Mouse (Mus musculus) CD8-positive naive resting alpha-beta T cell, adult 2 months (primary cell): ENCODE measurements at regions not wholly inside any gene's neighbourhood (a gene's known extent, or its start where the extent isn't known, plus 50 kb on each side); places are given as distances from the start of the nearest gene placed in this dataset.

Experiments used
- DNase-seq, 2 experiments: peaks; one replicate each; pipeline ENCODE4 v3.0.0; 2022; ENCODE audit warnings: low read depth in 2 of 2, low spot score in 2 of 2

DNA sequence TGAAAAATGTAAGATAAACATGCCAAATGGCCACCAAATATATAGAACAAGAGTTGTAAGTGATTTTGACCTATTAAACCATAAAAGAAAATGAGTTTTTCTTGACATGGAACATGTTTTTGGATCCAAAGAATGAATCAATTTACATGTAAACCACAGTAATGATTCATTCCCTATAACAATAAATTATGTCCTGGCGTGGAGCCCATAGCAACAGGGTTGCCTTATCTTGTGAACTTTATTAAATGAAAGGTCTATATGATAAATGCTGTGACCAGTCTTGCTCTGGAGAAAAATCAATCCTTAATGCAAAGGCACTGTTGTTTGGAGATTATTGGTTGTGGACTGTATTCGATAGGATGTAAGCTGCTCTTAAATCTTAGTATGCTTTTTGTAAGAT is 538.0 kb upstream of the N6amt1 start:
- no peak for DNase-seq

DNA sequence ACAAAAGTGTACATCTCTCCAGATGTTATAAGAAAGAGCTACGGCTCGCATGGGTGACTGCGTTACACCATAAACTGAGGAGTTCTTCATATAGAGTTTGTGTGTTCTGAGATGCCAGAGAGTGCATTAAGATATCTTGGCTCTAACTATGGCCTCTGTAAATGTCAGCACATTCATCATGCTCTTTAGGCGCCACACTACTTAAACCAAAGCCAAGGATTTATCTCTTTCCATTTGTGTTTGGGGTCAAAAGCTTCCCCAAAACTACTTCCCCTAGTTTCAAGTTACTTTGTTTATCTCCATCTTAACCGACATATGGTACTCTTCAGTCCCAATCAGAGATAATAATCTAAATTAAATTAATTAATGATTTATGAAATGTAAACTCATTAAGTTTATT is 541.3 kb upstream of the N6amt1 start:
- DNase-seq = no peak

DNA sequence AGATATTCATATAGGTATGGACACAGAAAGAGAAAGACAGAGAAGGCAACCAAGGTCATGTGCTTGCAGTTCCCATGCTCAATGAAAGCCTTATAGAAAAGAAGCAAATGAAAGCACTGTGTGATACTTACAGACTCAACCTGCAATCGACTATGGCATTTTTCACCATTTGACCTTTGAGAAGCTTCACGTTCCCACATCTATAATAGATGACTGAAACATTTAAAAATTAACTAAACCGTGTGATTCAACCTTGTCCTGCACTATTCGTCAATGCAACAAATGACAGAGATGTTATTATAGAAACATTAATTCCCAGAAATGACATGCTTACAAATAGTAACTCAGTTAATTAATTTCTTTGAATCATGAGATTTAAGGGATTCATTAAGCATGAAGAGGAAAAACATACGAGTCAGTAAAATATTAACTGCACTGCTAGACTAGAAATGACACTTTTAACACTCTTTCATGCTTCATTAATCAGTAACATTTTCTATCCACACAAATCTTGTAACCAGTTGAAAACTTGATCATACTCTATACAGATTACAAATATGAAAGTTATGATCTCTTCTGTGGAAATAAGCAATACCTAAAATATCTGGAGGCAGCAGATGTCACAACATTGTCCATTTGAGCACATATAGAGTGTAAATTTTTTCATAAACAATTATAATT is 545.2 kb upstream of the N6amt1 start:
- DNase-seq = no peak

- DNase-seq = no peak
These were observed 547.6 kb upstream of the N6amt1 start for GRCm38 (mm10) chr16:86806374-86806773.

GRCm38 (mm10) chr16:86776086-86776485 is 577.9 kb upstream of the N6amt1 start:
- no peak for DNase-seq

DNA sequence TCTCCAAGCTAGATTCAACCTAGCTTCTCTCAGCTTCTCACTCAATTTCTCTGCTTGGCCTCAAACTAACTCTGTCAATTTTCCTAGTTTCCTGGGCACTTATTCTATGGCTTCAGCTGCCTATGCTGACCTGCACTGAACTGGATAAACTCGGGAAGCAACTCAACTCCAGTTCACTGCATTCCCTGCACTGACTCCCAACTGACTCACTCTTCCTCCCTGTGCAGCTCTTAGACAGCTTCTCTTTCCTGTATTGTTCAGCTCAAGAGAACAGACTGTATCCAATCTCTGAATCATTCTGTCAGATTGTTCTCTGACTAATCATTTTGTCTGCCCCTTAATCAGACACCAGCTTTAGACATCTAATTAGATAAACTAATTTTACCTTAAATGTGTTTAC is 581.4 kb upstream of the N6amt1 start:
- no peak for DNase-seq

DNA sequence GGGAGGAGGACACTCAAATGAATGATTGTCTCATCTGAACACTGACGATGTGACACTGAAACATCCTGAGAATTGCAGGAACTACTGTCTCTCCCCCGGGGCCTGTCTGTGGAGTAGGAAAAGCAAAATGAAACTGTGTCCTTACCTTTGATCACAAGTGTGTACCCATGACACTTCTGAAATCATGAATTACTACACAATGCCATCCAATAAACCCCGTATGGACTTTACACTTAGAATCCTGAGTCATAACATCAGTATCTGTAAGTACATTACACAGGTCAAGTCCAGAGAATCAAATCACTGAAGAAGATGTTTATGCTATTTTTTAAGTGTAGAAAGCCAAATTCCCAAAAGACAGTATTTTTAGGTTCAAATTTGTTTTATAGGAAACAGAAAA is 585.1 kb upstream of the N6amt1 start:
- DNase-seq = no peak

GRCm38 (mm10) chr16:86768355-86768754 is 585.6 kb upstream of the N6amt1 start:
- DNase-seq = no peak

- no peak for DNase-seq
These were observed 588.0 kb upstream of the N6amt1 start for GRCm38 (mm10) chr16:86765974-86766373.

DNA sequence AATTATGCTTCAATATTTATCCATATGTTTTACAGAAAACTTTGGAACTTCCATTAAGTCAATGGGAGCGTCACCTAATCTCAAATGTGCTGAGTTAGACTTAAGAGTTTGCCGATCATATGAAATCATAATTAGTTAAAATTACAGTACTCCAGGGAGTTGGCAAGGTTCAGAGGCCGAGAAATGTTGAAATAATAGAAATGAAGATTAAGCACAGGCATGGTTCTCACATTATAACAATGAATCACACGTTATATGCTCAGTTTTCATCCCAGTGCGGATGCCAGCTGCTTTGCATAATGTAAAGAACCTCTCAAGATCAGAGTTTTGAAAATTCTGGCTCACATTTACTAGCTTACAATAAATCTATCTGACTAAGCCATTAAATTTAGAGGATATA is 612.7 kb upstream of the N6amt1 start:
- DNase-seq = no peak

DNA sequence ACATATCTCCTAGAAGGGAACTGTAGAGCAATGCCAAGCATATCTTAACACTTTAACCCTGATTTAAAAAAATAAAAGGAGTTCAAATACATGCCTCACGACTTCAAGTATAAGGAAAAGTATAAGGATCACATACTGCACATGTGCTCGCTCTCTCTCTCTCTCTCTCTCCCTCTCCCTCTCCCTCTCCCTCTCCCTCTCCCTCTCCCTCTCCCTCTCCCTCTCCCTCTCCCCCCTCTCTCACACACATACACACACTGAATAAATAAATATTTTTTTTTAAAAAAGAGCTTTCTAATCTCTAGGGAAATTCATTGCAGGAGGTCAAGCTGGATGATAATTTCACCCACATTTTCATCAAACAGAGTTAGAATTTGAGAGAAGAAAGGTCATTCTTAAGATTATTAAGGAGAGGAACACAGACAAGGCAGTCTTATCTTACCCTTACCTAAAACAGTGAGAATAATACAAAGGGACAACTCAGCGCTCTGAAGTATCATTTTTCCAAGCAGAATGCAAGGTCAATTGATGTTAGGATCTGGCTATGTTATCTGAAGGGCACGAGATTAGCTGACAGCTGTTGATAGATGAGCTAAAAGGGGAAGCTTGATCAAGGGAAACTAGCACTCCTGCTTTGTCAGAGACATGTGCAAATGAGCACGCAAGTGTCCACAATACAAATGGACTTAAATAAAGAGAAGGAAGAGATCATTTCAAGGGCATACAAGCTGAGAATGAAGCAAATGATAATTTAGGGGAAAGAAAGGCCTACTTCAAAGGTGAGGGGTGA is 634.8 kb upstream of the N6amt1 start:
- no peak for DNase-seq

DNA sequence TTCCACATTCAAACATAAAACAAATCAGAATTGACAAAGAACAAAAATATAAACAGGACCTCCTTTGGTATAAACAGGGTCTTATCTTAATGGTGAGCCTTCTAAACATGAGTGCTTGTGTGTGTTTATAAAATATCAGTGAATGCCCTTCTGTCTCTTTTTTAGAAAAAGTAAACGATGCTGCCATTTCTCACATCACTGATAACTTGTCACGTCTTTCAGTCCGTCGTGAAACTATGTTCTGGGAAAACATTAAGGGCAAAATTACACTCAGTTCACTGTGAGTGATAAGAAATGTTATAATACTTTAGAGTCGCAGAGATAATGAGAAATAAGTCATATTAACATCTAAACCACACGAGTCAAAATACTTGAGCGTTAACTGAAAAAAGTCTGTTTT is 635.6 kb upstream of the N6amt1 start:
- no peak for DNase-seq

- no peak for DNase-seq
These were observed 652.3 kb upstream of the N6amt1 start for GRCm38 (mm10) chr16:86701700-86702099.

DNA sequence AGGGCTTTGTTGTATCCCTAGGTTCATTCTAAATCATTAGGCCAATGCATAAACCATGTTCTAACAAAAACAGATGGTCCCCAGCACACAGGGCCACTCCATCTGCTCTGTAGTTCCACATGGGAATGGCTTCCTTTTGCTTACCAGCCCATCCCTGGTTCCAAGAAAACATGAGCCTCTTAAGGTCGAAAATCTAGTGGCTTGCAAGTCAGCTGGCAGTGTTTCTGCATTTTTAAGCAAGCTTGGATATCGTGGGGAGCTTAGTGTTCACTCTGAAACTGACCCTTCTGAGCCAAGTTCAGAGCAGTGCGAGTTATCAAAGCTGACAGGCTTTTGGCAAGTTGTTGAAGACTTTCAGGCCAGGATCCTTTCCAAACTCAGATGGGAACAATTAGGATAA is 659.5 kb upstream of the N6amt1 start:
- DNase-seq = no peak

DNA sequence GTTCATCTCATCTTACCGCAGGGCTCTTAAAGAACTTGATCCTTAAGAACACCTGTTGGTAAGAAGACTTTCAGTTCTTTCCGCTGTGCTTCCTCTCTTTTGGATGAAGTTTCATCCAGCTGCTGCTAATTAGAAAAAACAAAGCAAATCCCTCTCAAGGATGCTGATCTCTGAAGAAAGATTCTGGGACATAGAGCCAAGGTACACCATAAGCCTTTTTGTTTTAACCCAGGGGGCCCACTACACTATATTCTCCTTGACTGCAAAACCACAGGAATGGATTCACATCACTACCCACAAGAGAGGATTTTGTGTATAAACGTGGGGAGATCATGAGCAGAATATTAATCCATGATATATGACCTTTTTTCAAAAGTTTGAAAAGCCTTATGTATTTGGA is 694.8 kb upstream of the N6amt1 start:
- no peak for DNase-seq

DNA sequence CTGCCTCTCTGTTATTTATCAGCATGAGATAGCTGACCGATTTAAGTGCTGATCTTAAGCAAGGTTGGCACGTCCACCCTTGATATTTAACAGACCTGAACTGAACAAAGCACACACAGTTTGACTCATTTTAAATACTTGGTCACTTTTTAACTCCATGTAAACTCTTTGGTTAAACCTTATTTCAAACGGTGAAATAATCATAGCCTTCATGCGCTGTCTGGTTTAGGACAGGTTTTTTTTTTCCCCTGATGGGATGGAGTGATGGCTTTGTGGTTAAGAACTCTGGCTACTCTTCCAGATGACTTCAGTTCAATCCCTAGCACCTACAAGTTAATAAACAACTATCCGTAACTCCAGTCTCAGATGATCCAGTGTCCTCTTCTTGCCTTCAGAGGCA is 706.7 kb upstream of the N6amt1 start:
- no peak for DNase-seq

DNA sequence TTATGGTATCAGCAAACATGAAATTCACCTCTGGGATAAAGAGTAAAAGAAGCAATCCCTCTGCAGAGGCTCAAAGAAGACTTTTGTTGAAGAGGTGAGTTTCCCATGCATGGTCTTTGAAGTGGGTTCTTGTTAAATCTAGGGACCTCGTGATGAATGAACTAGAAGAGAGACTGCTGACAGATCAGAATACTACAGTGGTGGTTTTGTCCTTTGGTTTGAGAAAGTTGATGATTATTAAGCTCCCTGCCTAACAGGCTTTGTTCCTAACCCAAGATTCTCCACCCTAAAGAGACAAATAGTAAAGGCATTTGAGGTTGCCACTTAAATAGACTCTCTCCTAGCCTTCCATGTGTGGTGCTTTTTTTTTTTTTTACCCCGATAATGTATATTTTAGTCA is 707.2 kb upstream of the N6amt1 start:
- DNase-seq = no peak

GRCm38 (mm10) chr16:86645436-86645835 is 708.5 kb upstream of the N6amt1 start:
- DNase-seq = no peak

- DNase-seq = no peak
These were observed 709.1 kb upstream of the N6amt1 start for GRCm38 (mm10) chr16:86644912-86645312.

DNA sequence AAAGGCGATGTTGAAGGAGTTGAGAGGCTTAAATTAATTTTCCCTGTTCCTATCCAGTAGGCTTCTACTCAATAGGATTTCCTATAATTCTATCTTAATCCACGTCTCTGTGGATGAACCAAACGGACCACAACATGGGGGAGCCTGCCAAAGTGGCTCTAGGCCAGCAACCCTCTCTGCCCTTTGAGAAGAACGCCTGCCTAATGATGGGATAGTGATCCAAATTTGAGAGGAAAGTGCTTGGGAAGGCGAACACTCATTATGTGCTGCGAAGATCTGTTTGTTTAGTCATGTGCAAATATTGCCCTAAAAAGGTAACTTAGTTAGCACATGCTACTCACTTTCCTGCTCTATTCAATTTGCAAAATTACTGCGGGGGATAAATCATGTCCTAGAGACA is 702.5 kb upstream of the Adamts5 start:
- no peak for DNase-seq

- DNase-seq = no peak
These were observed 693.4 kb upstream of the Adamts5 start for GRCm38 (mm10) chr16:86594992-86595391.

GRCm38 (mm10) chr16:86586044-86586443 is 684.4 kb upstream of the Adamts5 start:
- DNase-seq = no peak

- no peak for DNase-seq
These were observed 676.7 kb upstream of the Adamts5 start for GRCm38 (mm10) chr16:86578281-86578680.
